Mouse (Mus musculus) lung, postnatal 0 days (tissue): ENCODE measurements around the gene Acvr1.

Experiments used
- CTCF ChIP-seq: IDR thresholded peaks from 2 replicates; pipeline ENCODE4 v1.5.1; 2016; ENCODE audit warnings: antibody characterized with exemption, mild to moderate bottlenecking
- EP300 ChIP-seq: IDR thresholded peaks from 2 replicates; pipeline ENCODE4 v1.6.1; 2016; ENCODE audit warnings: antibody characterized with exemption, mild to moderate bottlenecking, control low read depth

DNA sequence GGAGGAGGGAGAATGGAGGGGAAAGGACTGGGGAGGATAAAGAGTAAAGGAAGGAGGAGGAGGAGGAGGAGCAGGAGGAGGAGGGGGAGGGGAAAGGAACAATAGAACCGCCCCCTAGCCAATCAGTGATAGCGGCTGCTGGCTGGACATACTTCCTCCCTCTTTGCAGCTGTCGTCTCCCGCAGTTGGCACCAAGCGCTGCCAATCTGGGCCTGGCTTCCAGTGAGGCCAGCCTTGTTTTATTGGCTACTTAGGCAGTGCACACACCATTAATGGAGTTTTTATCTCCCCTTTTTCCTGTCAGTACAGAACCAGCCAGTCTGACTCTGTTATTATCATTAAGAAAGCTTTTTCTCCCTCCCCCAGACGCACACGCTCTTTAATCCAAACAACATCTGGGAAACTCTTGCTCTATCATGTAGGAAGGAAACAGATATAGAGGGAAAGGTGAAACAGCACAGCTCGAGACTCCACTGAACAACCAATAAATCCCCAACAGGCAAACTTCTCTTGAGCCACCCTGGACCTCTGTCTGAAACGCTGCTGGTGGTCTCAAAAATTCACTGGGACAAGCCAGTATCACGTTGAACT, 34.6 kb downstream of the Acvr1 start:
- TF ChIP-seq CTCF (no peak), EP300 (no peak)
